Mouse (Mus musculus): Measurements from ENCODE around the gene Zfp46.

DNA sequence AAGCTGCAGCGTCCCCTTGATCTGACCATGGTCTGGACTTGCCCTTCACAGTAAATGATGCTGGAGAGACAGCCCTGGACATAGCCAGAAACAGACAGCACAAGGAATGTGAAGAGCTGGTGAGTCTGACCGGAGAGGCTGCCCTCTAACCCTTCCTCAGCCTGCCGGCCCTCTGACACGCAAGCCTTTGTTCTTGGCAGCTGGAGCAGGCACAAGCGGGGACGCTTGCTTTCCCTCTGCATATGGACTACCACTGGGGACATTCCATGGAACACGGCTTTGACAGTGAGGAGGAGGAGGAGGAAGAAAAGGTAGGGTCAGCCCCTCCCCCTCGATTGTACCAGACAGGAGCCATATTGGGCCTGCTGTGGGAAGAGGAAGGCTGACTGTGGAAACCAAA lies 43.5 kb upstream of the Zfp46 start:
- TF ChIP-seq USF1 (IDR thresholded peaks at IDR 0.05; ENCODE audit: low read depth, low read length) (no peak), POLR2AphosphoS2 (IDR thresholded peaks at IDR 0.05; ENCODE audit: low read length) (no peak), RCOR1 (IDR thresholded peaks at IDR 0.05; ENCODE audit: low read depth, low read length) (no peak), POLR2A (IDR thresholded peaks at IDR 0.05; ENCODE audit: control insufficient read depth in 1 of 2, insufficient read depth in 1 of 2, low read depth in 1 of 2, low read length in 2 of 2, poor library complexity in 1 of 2) (no peak), ZC3H11A (IDR thresholded peaks at IDR 0.05; ENCODE audit: low read depth, low read length) (no peak), RAD21 (IDR thresholded peaks at IDR 0.05; ENCODE audit: low read depth, low read length) (no peak), KAT2A (conservative IDR thresholded peaks at IDR 0.05; ENCODE audit: low read depth, low read length) (no peak)

Measured in MEL (cell line).